Mouse (Mus musculus) ovary, adult 18-20 months (tissue): ENCODE results near the gene Tbxas1.

Source experiments
- DNase-seq: peaks from one replicate; pipeline ENCODE4 v3.0.0; 2022; ENCODE audit warnings: low spot score, mixed read lengths

Gene Tbxas1

GRCm38 (mm10) chr6:38900073-38900472 is 24.9 kb downstream of the Tbxas1 start:
- DNase-seq, result no peak

DNA sequence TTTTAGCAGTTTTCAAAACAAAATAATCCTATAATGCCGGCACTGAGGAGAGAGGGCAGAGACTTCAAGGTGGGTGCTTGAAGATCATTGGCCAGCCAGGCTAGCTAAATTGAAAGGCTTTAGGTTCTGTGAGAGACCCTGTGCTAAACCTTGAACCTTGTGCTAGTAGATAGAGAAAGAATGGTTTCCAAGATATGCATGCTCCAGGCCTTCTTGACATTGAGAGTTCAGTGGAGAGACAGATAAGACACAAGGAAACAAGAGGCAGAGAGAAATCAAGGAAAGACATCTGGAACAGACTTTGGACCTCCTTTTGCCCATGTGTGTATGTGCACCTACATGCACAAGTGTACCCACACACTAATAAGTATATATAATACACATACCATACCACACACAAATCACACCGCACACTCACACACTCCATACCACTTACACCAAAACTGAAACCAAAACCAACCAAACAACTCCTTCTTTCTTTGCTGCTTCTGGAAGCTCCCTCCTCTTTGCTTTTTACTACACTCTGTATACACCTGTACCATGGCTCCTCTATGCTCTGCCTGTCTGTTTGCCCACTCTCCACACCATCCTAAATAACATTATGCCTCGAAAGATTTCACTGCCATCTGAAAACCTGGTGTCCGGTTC is 25.4 kb downstream of the Tbxas1 start:
- DNase-seq, result peak; percentile 13

GRCm38 (mm10) chr6:38901152-38901551 is 25.9 kb downstream of the Tbxas1 start:
- DNase-seq, result no peak

DNA sequence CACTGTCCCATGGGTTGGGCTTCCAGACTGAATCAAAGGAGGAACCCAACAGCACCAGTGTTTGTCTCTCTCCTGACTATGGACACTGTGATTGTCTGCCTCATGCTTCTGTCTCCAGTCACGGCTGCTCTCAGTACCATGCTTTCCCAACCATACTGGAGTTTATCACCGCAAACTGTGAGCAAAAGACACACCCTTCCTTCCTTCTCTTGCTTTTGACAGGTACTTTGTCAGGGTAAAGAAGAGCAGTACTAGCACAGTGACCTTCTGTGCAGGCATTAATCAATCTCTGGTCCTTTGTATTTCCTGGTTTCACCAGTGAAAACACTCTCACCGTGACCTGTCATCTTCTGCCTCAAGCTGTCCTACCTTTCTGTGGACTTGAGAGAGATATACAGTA is 26.4 kb downstream of the Tbxas1 start:
- DNase-seq, result no peak

GRCm38 (mm10) chr6:38902820-38903439 is 27.7 kb downstream of the Tbxas1 start:
- DNase-seq, result no peak

GRCm38 (mm10) chr6:38906005-38906404 is 30.8 kb downstream of the Tbxas1 start:
- no peak for DNase-seq

GRCm38 (mm10) chr6:38908401-38908800 is 33.2 kb downstream of the Tbxas1 start:
- DNase-seq, result no peak

- peak; percentile 48 for DNase-seq
Observed at GRCm38 (mm10) chr6:38910828-38911559, 35.8 kb downstream of the Tbxas1 start.

DNA sequence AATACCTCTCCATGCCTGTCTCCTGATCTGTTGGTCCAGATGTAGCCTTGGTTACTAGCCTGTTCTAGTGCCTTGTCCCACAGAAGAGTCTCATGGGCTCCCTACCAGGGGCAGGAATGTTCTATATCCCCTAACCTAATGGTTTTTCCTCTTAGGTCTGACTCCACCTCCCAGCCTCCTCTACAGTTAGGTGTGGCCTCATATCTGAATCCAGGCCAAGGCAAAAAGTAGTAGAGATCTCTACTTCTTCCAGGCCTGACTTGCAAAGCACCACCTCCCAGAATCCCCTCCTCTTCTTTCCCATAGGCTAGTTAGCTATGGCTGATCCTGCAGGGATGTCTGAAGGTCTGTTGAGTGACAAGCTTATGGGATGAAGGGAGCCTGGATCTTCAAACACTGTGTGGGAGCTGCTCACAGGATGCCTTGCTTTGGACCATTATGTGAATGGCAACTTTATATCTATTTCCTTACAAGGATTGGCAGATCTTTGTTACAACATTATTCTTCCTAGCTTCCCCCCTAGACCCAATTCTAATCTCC is 37.0 kb downstream of the Tbxas1 start:
- DNase-seq, result no peak

DNA sequence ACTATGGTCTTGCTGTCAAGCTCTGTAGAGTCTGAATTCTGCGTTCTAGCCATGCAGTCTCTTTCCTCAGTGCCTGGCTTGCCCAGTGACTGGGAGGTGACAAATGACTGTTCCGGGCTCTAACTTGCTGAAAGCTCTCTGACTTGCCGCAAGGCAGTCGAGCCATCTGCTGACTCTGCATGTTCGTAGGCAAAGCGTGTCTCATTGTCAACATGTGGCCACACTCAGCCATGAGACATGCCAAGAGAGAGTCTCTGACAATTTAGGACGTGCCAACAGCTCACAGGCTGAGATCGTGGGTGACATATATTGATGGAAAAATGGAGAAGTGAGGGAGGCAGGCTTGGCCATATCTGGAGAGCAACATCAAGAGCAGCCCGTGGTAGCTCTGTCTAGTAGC is 37.6 kb downstream of the Tbxas1 start:
- DNase-seq, result no peak

DNA sequence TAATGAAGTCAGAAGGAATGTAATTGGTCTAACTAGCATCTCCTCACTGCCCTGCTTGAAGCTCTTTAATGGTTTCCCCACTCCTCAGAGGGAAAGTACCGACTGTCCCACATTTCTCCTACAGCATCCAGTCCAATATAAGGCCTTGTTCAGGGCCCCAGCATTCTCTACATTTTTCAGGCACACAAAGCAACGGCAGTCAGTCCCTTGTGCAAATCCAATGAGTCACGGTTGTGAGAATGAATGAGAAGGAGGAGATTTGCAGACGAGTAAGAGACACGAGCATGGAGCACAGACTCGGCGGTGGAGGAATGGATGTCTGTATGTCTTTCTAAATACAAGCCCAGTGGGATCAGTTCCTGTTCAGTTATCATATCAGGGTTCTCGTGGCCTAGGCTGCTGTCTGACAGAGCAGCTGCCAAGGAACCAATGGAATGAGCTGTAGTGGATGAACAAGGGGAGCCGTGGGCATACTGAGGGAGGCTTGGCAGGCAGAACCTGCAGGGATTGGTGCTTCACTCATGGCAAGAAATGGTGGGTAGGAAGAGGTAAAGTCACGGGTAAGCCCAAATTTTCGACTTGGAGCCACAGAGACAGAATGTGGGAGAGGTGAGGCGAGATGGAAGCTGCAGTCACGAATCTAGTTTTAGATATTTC is 38.3 kb downstream of the Tbxas1 start:
- DNase-seq, result no peak

DNA sequence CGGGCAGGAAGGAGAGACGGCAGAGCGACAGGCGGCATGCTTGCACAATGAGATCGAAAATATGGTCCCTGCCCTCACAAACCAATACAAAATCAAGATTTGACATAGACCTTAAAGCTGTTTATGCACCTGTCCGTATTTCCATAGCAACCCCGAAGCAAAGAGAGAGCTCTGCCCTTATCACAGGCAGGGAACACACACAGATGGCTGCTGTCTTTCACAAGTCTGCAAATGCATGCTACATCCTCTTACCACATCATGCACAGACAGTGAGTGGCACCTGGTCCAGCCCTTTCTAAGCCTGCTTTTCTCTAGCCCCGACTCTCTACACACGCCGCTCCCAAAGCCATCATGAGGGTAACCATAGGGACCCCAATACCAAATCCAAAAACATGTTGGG is 39.0 kb downstream of the Tbxas1 start:
- no peak for DNase-seq

- DNase-seq, result no peak
Observed at GRCm38 (mm10) chr6:38915776-38916175, 40.6 kb downstream of the Tbxas1 start.

- DNase-seq, result no peak
Observed at GRCm38 (mm10) chr6:38916571-38916970, 41.4 kb downstream of the Tbxas1 start.

GRCm38 (mm10) chr6:38917415-38917814 is 42.2 kb downstream of the Tbxas1 start:
- DNase-seq, result no peak

- DNase-seq, result no peak
Observed at GRCm38 (mm10) chr6:38918728-38919127, 43.5 kb downstream of the Tbxas1 start.

- no peak for DNase-seq
Observed at GRCm38 (mm10) chr6:38919135-38919740, 44.0 kb downstream of the Tbxas1 start.

DNA sequence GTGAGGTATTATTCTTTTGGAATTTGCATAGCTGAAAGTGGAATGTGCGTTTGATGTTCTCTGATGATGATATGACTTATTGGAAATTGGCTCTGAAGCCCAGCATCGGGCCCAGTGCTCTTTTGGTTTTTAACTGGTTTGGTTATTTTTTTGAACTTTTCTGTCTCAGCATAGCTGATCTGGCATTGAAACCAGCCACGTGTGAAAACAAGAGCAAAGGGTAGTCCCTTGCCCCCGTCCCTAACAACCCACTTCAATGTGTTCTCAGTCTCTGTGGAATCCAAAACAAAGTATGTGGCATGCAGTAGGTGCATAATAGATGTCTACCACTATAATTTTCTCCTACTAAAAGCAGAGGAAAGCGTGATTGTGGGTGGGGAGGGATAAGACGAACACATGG is 44.9 kb downstream of the Tbxas1 start:
- no peak for DNase-seq

DNA sequence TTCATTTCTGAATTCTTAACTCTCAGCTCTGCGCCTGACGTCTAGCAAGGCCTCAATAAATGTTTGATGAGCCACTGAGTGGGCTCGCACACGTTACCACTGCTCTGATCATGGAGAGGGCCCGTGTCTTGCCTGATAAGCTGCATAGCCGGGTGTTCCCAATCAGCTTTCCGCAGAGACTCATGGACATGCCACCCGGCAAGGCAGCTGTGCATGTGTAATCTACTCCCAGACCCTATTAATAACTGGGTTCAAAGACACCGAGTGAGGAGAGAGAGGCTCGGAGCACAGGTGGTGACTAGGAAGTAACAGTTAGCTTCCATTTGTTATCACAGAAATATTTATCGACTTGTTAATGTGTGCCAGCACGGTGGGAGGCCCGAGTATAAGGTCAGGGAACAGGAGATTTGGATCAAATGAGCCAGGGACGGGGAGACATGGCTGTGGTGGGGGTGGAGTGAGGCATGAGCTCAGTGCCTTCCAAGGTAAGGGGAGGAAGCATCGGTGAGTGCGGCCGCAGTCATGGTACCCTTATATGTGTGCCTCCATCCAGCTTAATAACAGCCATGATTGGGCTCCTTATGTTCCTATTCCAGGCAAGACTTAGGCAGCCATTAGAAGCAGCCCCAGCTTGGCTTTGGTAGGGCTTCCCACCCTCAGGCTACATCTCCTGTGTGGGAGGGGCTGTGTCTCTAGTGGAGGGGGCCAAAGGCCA is 46.0 kb downstream of the Tbxas1 start:
- no peak for DNase-seq

- no peak for DNase-seq
Observed at GRCm38 (mm10) chr6:38921810-38922116, 46.6 kb downstream of the Tbxas1 start.

DNA sequence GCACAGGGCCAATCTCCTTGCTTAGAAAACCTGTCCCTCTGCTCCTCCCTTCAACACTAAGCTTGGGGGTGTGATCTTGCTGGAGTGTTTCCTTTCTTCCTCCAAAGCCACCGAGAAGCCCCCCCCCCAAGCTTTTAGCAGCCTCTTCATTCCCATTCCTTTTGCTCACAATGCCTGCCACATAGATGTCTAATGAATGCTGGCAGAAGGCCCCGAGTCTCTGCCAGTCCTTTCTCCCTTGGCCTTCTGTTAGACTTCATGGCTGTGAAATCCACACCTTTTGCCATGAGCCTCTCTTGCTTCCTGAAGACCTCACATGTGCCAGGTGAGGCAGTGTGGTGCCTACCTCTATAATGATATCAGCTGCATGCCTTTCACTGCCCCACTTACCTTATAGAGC is 47.3 kb downstream of the Tbxas1 start:
- no peak for DNase-seq

DNA sequence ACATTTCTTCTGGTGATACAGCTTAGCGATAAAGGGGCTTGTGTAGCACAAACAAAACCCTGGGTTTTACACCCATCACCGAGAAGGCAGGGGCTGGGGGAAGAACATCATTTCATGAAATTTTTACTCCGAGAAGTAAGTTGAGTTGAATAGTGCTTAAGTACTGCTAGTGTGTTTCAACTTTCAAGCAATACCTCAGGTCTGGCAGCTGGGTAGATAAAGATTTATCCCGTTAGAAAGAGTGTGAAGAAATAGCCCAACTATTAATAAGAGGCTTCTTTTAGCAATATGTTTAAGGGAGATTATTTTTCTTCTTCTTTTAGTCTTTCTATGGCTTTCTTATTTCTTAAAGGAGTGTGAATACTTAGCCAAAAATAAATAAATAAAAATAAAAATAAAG is 48.2 kb downstream of the Tbxas1 start:
- DNase-seq, result no peak
